Mouse (Mus musculus): ENCODE data around the gene Scin. TPM values are rescaled to one million over a fixed set of nuclear protein-coding genes. Genes with fewer than 3 reads are reported as not detected.

Gene Scin
- polyA plus RNA-seq, 1 experiment, result 1.1 TPM

DNA sequence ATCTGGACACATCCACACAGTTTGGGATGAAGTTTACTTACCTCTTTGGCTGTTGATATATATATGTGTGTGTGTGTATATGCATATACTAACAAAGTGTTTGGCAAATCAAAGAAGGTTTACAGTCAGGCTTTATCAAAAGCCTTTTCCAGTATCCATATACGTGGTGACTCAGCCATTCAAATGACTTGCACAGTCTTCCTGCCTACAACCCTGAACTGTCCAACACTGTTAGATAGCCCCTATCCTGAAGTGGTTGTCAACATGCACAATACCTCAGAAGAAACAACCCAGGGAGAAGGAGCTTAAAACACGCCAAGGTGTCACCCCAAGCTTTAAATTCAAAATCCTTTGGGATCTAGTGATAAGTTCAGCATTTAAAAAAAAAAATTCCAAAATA lies 20.4 kb downstream of the Scin start:
- no peaks in the 10 kb centered on the region for H3K27me3 ChIP-seq (ENCODE audit: control insufficient read depth, insufficient read depth, low read length)
- H3K4me3 ChIP-seq (ENCODE audit: extremely low read depth, insufficient read depth, insufficient read length), result no peak overlapping the region
- 84% methylated on average over 2 of the region's 2 CpGs for WGBS

DNA sequence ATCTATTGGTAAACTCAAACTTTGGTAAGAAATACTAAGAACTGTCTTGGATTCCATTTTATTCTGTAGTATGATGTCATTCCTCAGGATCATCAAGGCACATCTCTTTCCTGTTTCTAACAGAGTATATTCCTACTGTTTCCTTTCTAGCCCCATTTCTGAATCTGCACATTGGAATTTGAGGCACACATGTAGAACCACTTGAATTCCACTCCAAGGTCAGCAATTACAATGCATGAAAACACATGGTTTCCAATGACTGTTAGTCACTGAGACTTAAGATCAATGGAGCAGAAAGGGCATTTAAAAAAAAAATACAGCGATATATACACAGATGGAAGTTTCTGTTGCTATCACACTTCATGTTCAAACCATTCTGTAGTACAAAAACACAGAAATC lies 24.8 kb downstream of the Scin start:
- H3K4me3 ChIP-seq (ENCODE audit: extremely low read depth, insufficient read depth, insufficient read length), result no peak overlapping the region
- 44% methylated on average over 1 of the region's 1 CpGs for WGBS
- no peaks in the 10 kb centered on the region; the same call in 1 of the 2 replicates for H3K4me1 ChIP-seq (ENCODE audit: control insufficient read depth, insufficient read depth, insufficient read length)
- no peak overlapping the region for H3K27ac ChIP-seq (ENCODE audit: insufficient read depth, low read length)
- H3K27me3 ChIP-seq (ENCODE audit: control insufficient read depth, insufficient read depth, low read length), result no peaks in the 10 kb centered on the region
- H3K36me3 ChIP-seq (ENCODE audit: control insufficient read depth, insufficient read depth, low read length), result no peaks in the 10 kb centered on the region
- no peak for DNase-seq (ENCODE audit: low read depth in 1 of 2, low spot score in 2 of 2)
- TF ChIP-seq CTCF (IDR thresholded peaks at IDR 0.05; ENCODE audit: extremely low read depth, insufficient read depth, insufficient read length, insufficient replicate concordance) (no peak), POLR2A (IDR thresholded peaks at IDR 0.05; ENCODE audit: low read depth, low read length) (no peak)

More for the DNA sequence above, 20.4 kb downstream of the Scin start:
- no peak for TF ChIP-seq POLR2A (IDR thresholded peaks at IDR 0.05; ENCODE audit: low read depth, low read length)
- TF ChIP-seq CTCF (IDR thresholded peaks at IDR 0.05; ENCODE audit: extremely low read depth, insufficient read depth, insufficient read length, insufficient replicate concordance), result no peak
- peaks cover 2% of the 10 kb centered on the region; the same call in 1 of the 2 replicates for H3K4me1 ChIP-seq (ENCODE audit: control insufficient read depth, insufficient read depth, insufficient read length)
- H3K36me3 ChIP-seq (ENCODE audit: control insufficient read depth, insufficient read depth, low read length), result no peaks in the 10 kb centered on the region
- H3K27ac ChIP-seq (ENCODE audit: insufficient read depth, low read length), result no peak overlapping the region
- DNase-seq (ENCODE audit: low read depth in 1 of 2, low spot score in 2 of 2), result no peak

DNA sequence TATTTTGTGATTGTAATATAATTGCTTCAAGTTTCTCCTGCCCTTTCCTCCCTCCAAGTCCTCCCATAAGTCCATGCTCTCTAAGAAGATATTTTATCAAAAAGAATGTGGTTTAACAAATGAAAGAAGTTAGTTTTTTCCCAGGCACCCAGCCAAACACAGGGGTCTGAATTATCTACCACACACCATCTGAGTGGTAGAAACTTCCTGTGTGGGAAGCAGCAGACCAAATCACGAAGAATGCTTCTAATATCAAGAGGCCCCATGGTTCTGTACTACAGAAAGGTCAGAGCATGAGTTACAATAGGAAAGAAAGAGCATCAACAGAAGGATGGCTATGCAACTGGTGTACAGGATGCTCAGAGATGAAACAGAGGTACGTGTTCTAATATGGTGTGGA lies 25.9 kb downstream of the Scin start:
- Histone ChIP-seq H3K27me3 (ENCODE audit: control insufficient read depth, insufficient read depth, low read length) (no peaks in the 10 kb centered on the region), H3K4me1 (ENCODE audit: control insufficient read depth, insufficient read depth, insufficient read length) (no peaks in the 10 kb centered on the region; the same call in 1 of the 2 replicates), H3K27ac (ENCODE audit: insufficient read depth, low read length) (no peak overlapping the region), H3K4me3 (ENCODE audit: extremely low read depth, insufficient read depth, insufficient read length) (no peak overlapping the region), H3K36me3 (ENCODE audit: control insufficient read depth, insufficient read depth, low read length) (no peaks in the 10 kb centered on the region)
- WGBS, result 7% methylated on average over 2 of the region's 2 CpGs
- TF ChIP-seq POLR2A (IDR thresholded peaks at IDR 0.05; ENCODE audit: low read depth, low read length), result no peak
- no peak for TF ChIP-seq CTCF (IDR thresholded peaks at IDR 0.05; ENCODE audit: extremely low read depth, insufficient read depth, insufficient read length, insufficient replicate concordance)
- DNase-seq (ENCODE audit: low read depth in 1 of 2, low spot score in 2 of 2), result no peak

DNA sequence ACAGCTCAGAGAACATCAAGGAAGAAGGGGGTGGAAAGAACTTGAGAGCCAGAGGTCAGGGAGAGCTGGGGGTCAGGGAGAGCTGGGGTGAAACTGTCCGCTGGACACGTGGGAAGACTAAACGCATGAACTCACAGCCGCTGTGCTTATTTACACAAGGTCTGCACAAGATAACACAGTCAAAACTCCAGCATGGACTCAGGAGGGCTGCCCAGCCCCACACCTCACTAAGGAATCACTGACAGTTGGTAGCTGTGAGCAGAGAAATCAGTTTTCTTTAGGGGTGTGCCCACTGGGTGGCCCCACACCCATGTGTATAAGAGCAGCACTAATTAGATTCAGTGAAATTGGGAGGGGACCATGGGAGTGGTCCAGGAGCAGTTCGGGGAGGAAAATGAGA lies 27.2 kb downstream of the Scin start:
- TF ChIP-seq POLR2A (IDR thresholded peaks at IDR 0.05; ENCODE audit: low read depth, low read length) (no peak), CTCF (IDR thresholded peaks at IDR 0.05; ENCODE audit: extremely low read depth, insufficient read depth, insufficient read length, insufficient replicate concordance) (no peak)
- no peaks in the 10 kb centered on the region; the same call in 1 of the 2 replicates for H3K4me1 ChIP-seq (ENCODE audit: control insufficient read depth, insufficient read depth, insufficient read length)
- H3K4me3 ChIP-seq (ENCODE audit: extremely low read depth, insufficient read depth, insufficient read length), result no peak overlapping the region
- no peak overlapping the region for H3K27ac ChIP-seq (ENCODE audit: insufficient read depth, low read length)
- 87% methylated on average over 5 of the region's 5 CpGs for WGBS
- H3K27me3 ChIP-seq (ENCODE audit: control insufficient read depth, insufficient read depth, low read length), result no peaks in the 10 kb centered on the region
- no peak for DNase-seq (ENCODE audit: low read depth in 1 of 2, low spot score in 2 of 2)
- H3K36me3 ChIP-seq (ENCODE audit: control insufficient read depth, insufficient read depth, low read length), result no peaks in the 10 kb centered on the region

DNA sequence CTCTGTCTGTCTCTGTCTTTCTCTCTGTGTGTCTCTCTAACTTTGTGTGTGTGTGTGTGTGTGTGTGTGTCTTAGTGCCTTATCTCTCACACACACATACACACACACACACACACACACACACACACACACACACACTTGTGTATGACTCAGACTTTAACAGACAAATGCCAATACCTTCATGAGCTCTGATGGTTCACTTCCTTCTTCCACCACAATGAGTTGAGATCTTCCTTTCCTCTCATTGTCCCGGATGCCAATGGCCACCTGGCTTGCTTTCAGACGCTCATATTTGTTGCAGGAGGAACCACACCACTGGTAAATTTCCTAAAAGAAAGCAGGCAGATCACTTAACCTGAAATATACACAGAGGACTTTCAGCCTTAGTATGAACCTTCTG lies 29.3 kb downstream of the Scin start:
- H3K4me1 ChIP-seq (ENCODE audit: control insufficient read depth, insufficient read depth, insufficient read length), result no peaks in the 10 kb centered on the region; the same call in 1 of the 2 replicates
- no peak overlapping the region for H3K4me3 ChIP-seq (ENCODE audit: extremely low read depth, insufficient read depth, insufficient read length)
- H3K27ac ChIP-seq (ENCODE audit: insufficient read depth, low read length), result no peak overlapping the region
- WGBS, result 15% methylated on average over 2 of the region's 2 CpGs
- no peak for DNase-seq (ENCODE audit: low read depth in 1 of 2, low spot score in 2 of 2)
- TF ChIP-seq CTCF (IDR thresholded peaks at IDR 0.05; ENCODE audit: extremely low read depth, insufficient read depth, insufficient read length, insufficient replicate concordance) (no peak), POLR2A (IDR thresholded peaks at IDR 0.05; ENCODE audit: low read depth, low read length) (no peak)
- H3K36me3 ChIP-seq (ENCODE audit: control insufficient read depth, insufficient read depth, low read length), result no peaks in the 10 kb centered on the region
- H3K27me3 ChIP-seq (ENCODE audit: control insufficient read depth, insufficient read depth, low read length), result no peaks in the 10 kb centered on the region

DNA sequence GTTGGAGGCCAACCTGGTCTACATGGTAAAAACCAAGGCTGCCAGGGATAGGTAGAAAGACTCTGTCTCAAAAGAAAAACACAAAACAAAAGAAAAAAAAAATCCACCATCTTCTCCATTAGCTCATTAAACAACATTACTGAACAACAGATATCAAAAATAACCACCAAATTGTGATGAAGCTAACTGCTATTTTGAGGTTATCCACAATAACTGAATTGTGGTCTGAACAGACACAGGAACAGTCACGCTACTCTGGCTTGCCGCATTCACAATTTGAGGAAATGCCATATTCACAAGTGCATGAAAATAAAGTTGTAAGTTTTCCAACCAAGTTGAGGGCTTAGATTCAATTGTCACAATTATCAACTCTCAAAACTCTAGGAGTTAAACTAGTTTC lies 31.7 kb downstream of the Scin start:
- no peak for DNase-seq (ENCODE audit: low read depth in 1 of 2, low spot score in 2 of 2)
- no peaks in the 10 kb centered on the region for H3K36me3 ChIP-seq (ENCODE audit: control insufficient read depth, insufficient read depth, low read length)
- H3K27me3 ChIP-seq (ENCODE audit: control insufficient read depth, insufficient read depth, low read length), result no peaks in the 10 kb centered on the region; the same call in 1 of the 2 replicates
- H3K4me1 ChIP-seq (ENCODE audit: control insufficient read depth, insufficient read depth, insufficient read length), result no peaks in the 10 kb centered on the region
- WGBS, result 22% methylated on average over 2 of the region's 2 CpGs
- TF ChIP-seq CTCF (IDR thresholded peaks at IDR 0.05; ENCODE audit: extremely low read depth, insufficient read depth, insufficient read length, insufficient replicate concordance), result no peak
- TF ChIP-seq POLR2A (IDR thresholded peaks at IDR 0.05; ENCODE audit: low read depth, low read length), result no peak
- no peak overlapping the region for H3K4me3 ChIP-seq (ENCODE audit: extremely low read depth, insufficient read depth, insufficient read length)
- no peak overlapping the region for H3K27ac ChIP-seq (ENCODE audit: insufficient read depth, low read length)

DNA sequence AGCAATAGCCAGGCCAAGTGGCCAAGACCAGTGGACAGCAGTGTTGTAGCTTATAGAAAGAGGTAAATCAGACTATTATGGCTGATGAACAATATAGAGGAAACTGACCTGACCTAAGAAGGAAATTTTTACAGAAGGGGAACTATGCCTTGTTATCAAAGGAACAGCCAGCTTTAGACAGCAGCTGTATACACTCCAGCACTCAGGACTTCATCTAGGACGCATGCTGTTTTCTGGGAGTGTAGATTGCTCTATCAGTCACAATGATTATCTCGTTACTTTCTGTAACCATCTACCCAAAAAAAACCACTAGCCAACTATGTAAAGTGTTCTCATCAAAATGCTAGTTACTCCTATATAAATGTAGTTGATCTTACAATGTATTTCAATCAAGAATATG lies 34.6 kb downstream of the Scin start:
- no peaks in the 10 kb centered on the region for H3K4me1 ChIP-seq (ENCODE audit: control insufficient read depth, insufficient read depth, insufficient read length)
- H3K27ac ChIP-seq (ENCODE audit: insufficient read depth, low read length), result no peak overlapping the region
- no peaks in the 10 kb centered on the region; the same call in 1 of the 2 replicates for H3K27me3 ChIP-seq (ENCODE audit: control insufficient read depth, insufficient read depth, low read length)
- H3K4me3 ChIP-seq (ENCODE audit: extremely low read depth, insufficient read depth, insufficient read length), result no peak overlapping the region
- no peaks in the 10 kb centered on the region for H3K36me3 ChIP-seq (ENCODE audit: control insufficient read depth, insufficient read depth, low read length)
- WGBS, result 41% methylated on average over 2 of the region's 2 CpGs
- no peak for DNase-seq (ENCODE audit: low read depth in 1 of 2, low spot score in 2 of 2)
- no peak for TF ChIP-seq CTCF (IDR thresholded peaks at IDR 0.05; ENCODE audit: extremely low read depth, insufficient read depth, insufficient read length, insufficient replicate concordance)
- TF ChIP-seq POLR2A (IDR thresholded peaks at IDR 0.05; ENCODE audit: low read depth, low read length), result no peak
